Mouse (Mus musculus): Measurements from ENCODE around the gene P3h4. TPM values are rescaled to one million over a fixed set of nuclear protein-coding genes. Genes with fewer than 3 reads are reported as not detected.

Gene P3h4
- total and polyA plus RNA-seq, 3 experiments = not detected

GRCm38 (mm10) chr11:100457711-100458110 lies 43.1 kb upstream of the P3h4 start:
- Histone ChIP-seq H3K36me3 (replicated peaks in 1 of 2; ENCODE audit: control insufficient read depth in 1 of 2, insufficient read depth in 1 of 2, low read length in 1 of 2) (peaks cover 25 to 58% of the 10 kb centered on the region in 2 experiments), H3K9ac (ENCODE audit: insufficient read depth, low read depth) (no peak overlapping the region), H3K79me2 (replicated peaks; ENCODE audit: control insufficient read depth, extremely low read depth, insufficient read depth, poor library complexity, severe bottlenecking) (peaks cover 22% of the 10 kb centered on the region), H3K4me1 (ENCODE audit: control insufficient read depth in 1 of 2, insufficient read depth in 2 of 2) (peaks cover 0 to 6% of the 10 kb centered on the region in 2 experiments; a peak in 1 of 4 replicates), H3K4me3 (replicated peaks in 1 of 3; ENCODE audit: low read depth in 2 of 3, low read length in 2 of 3, poor library complexity in 1 of 3) (no peak overlapping the region), H3K27me3 (replicated peaks) (no peaks in the 10 kb centered on the region), H3K4me2 (ENCODE audit: insufficient read depth, low read depth, poor library complexity, severe bottlenecking) (no peak overlapping the region), H3K27ac (ENCODE audit: insufficient read depth, low read depth) (no peak overlapping the region), H3K9me3 (replicated peaks; ENCODE audit: low read length) (no peaks in the 10 kb centered on the region)
- TF ChIP-seq E2F4 (IDR thresholded peaks at IDR 0.05; ENCODE audit: insufficient replicate concordance, low read depth, low read length) (no peak), MXI1 (IDR thresholded peaks at IDR 0.05; ENCODE audit: low read depth, low read length) (no peak), CHD2 (IDR thresholded peaks at IDR 0.05; ENCODE audit: low read length) (no peak), CHD1 (IDR thresholded peaks at IDR 0.05; ENCODE audit: low read depth, low read length) (no peak), KAT2A (IDR thresholded peaks at IDR 0.05; ENCODE audit: insufficient replicate concordance, low read length) (no peak), ZNF384 (IDR thresholded peaks at IDR 0.05; ENCODE audit: low read depth, low read length) (no peak), JUND (conservative IDR thresholded peaks at IDR 0.05; ENCODE audit: low read depth, low read length) (no peak), EP300 (IDR thresholded peaks at IDR 0.05; ENCODE audit: low read length) (no peak), MAZ (IDR thresholded peaks at IDR 0.05; ENCODE audit: low read depth, low read length) (no peak), ZMIZ1 (IDR thresholded peaks at IDR 0.05; ENCODE audit: low read depth, low read length) (no peak), TCF12 (IDR thresholded peaks at IDR 0.05; ENCODE audit: low read depth, low read length) (no peak), NELFE (IDR thresholded peaks at IDR 0.05; ENCODE audit: low read depth, low read length) (no peak)
- in situ Hi-C loops (cut with MboI; ENCODE audit: low pct_ligation_motif_present, low pct_unique_long_range_greater_than_20kb, low sequenced_read_pairs) = no loop called here
- dilution Hi-C loops (cut with MboI; ENCODE audit: extremely low pct_ligation_motif_present, extremely low pct_unique_long_range_greater_than_20kb, low sequenced_read_pairs) = no loop called here
- DNase-seq (ENCODE audit: extremely low read depth) = no peak

GRCm38 (mm10) chr11:100457247-100457646 lies 42.6 kb upstream of the P3h4 start:
- TF ChIP-seq NELFE (IDR thresholded peaks at IDR 0.05; ENCODE audit: low read depth, low read length) (no peak), CHD1 (IDR thresholded peaks at IDR 0.05; ENCODE audit: low read depth, low read length) (no peak), PAX5 (IDR thresholded peaks at IDR 0.05; ENCODE audit: low read length) (no peak), TBP (conservative IDR thresholded peaks at IDR 0.05; ENCODE audit: low read depth, low read length) (no peak)
- H3K79me2 ChIP-seq (replicated peaks; ENCODE audit: control insufficient read depth, extremely low read depth, insufficient read depth, poor library complexity, severe bottlenecking) = peaks cover 22% of the 10 kb centered on the region
- H3K9ac ChIP-seq (ENCODE audit: insufficient read depth, low read depth) = no peak overlapping the region
- no peak overlapping the region for H3K4me3 ChIP-seq (replicated peaks in 1 of 3; ENCODE audit: low read depth in 2 of 3, low read length in 2 of 3, poor library complexity in 1 of 3)
- dilution Hi-C loops (cut with MboI; ENCODE audit: extremely low pct_ligation_motif_present, extremely low pct_unique_long_range_greater_than_20kb, low sequenced_read_pairs) = no loop called here
- no peak for DNase-seq (ENCODE audit: extremely low read depth)
- H3K4me2 ChIP-seq (ENCODE audit: insufficient read depth, low read depth, poor library complexity, severe bottlenecking) = no peak overlapping the region
- no peaks in the 10 kb centered on the region for H3K27me3 ChIP-seq (replicated peaks)
- H3K36me3 ChIP-seq (replicated peaks in 1 of 2; ENCODE audit: control insufficient read depth in 1 of 2, insufficient read depth in 1 of 2, low read length in 1 of 2) = peaks cover 22 to 53% of the 10 kb centered on the region in 2 experiments
- in situ Hi-C loops (cut with MboI; ENCODE audit: low pct_ligation_motif_present, low pct_unique_long_range_greater_than_20kb, low sequenced_read_pairs) = no loop called here
- no peaks in the 10 kb centered on the region for H3K9me3 ChIP-seq (replicated peaks; ENCODE audit: low read length)
- H3K27ac ChIP-seq (ENCODE audit: insufficient read depth, low read depth) = no peak overlapping the region
- H3K4me1 ChIP-seq (ENCODE audit: control insufficient read depth in 1 of 2, insufficient read depth in 2 of 2) = peaks cover 0 to 6% of the 10 kb centered on the region in 2 experiments; a peak in 1 of 4 replicates

GRCm38 (mm10) chr11:100442625-100443024 lies 28.0 kb upstream of the P3h4 start:
- in situ Hi-C loops (cut with MboI; ENCODE audit: low pct_ligation_motif_present, low pct_unique_long_range_greater_than_20kb, low sequenced_read_pairs) (no loop called here), dilution Hi-C loops (cut with MboI; ENCODE audit: extremely low pct_ligation_motif_present, extremely low pct_unique_long_range_greater_than_20kb, low sequenced_read_pairs) (no loop called here)
- no peaks in the 10 kb centered on the region for H3K79me2 ChIP-seq (replicated peaks; ENCODE audit: control insufficient read depth, extremely low read depth, insufficient read depth, poor library complexity, severe bottlenecking)
- H3K27me3 ChIP-seq (replicated peaks) = no peaks in the 10 kb centered on the region
- no peak overlapping the region for H3K9ac ChIP-seq (ENCODE audit: insufficient read depth, low read depth)
- no peak overlapping the region for H3K4me2 ChIP-seq (ENCODE audit: insufficient read depth, low read depth, poor library complexity, severe bottlenecking)
- DNase-seq (ENCODE audit: extremely low read depth) = no peak
- H3K4me1 ChIP-seq (ENCODE audit: control insufficient read depth in 1 of 2, insufficient read depth in 2 of 2) = peaks cover 15 to 32% of the 10 kb centered on the region in 2 experiments
- H3K9me3 ChIP-seq (replicated peaks; ENCODE audit: low read length) = no peaks in the 10 kb centered on the region
- H3K27ac ChIP-seq (ENCODE audit: insufficient read depth, low read depth) = no peak overlapping the region
- H3K4me3 ChIP-seq (replicated peaks in 1 of 3; ENCODE audit: low read depth in 2 of 3, low read length in 2 of 3, poor library complexity in 1 of 3) = no peak overlapping the region
- peaks cover 0 to 13% of the 10 kb centered on the region in 2 experiments for H3K36me3 ChIP-seq (replicated peaks in 1 of 2; ENCODE audit: control insufficient read depth in 1 of 2, insufficient read depth in 1 of 2, low read length in 1 of 2)
- TF ChIP-seq IRF4 (IDR thresholded peaks at IDR 0.05; ENCODE audit: low read depth, low read length) (no peak), MAFK (IDR thresholded peaks at IDR 0.05; ENCODE audit: insufficient replicate concordance, low read length) (no peak), MYC (IDR thresholded peaks at IDR 0.05; ENCODE audit: low read depth, low read length) (no peak), MAX (IDR thresholded peaks at IDR 0.05; ENCODE audit: low read length) (no peak), BHLHE40 (IDR thresholded peaks at IDR 0.05; ENCODE audit: low read depth, low read length) (no peak), CHD2 (IDR thresholded peaks at IDR 0.05; ENCODE audit: low read length) (no peak), SMC3 (IDR thresholded peaks at IDR 0.05; ENCODE audit: low read depth, low read length) (no peak), GABPA (IDR thresholded peaks at IDR 0.05; ENCODE audit: insufficient replicate concordance, low read depth, low read length) (no peak), UBTF (IDR thresholded peaks at IDR 0.05; ENCODE audit: low read depth, low read length) (no peak), NRF1 (IDR thresholded peaks at IDR 0.05; ENCODE audit: low read depth, low read length) (no peak), MXI1 (IDR thresholded peaks at IDR 0.05; ENCODE audit: low read depth, low read length) (no peak), USF1 (IDR thresholded peaks at IDR 0.05; ENCODE audit: low read depth, low read length) (no peak), CHD1 (IDR thresholded peaks at IDR 0.05; ENCODE audit: low read depth, low read length) (no peak), ZMIZ1 (IDR thresholded peaks at IDR 0.05; ENCODE audit: low read depth, low read length) (no peak), USF2 (conservative IDR thresholded peaks at IDR 0.05; ENCODE audit: low read depth, low read length) (no peak), ELF1 (IDR thresholded peaks at IDR 0.05; ENCODE audit: low read depth, low read length) (no peak), E2F4 (IDR thresholded peaks at IDR 0.05; ENCODE audit: insufficient replicate concordance, low read depth, low read length) (no peak), TBP (conservative IDR thresholded peaks at IDR 0.05; ENCODE audit: low read depth, low read length) (no peak)
